Mouse (Mus musculus): ENCODE measurements around the gene Tle2.

Gene Tle2

GRCm38 (mm10) chr10:81604968-81605665 is 30.8 kb downstream of the Tle2 start:
- DNase-seq (ENCODE audit: low spot score in 2 of 2): peak; percentile 84 to 92

GRCm38 (mm10) chr10:81605666-81605973 is 31.3 kb downstream of the Tle2 start:
- DNase-seq (ENCODE audit: low spot score in 2 of 2): no peak

GRCm38 (mm10) chr10:81605974-81606751 is 31.8 kb downstream of the Tle2 start, which contains the start of gene BC025920:
Gene BC025920, plus strand, starts transcription at chr10:81606270.
- DNase-seq (ENCODE audit: low spot score in 2 of 2): peak; percentile 73 to 78

GRCm38 (mm10) chr10:81608308-81608707 is 33.9 kb downstream of the Tle2 start:
- DNase-seq (ENCODE audit: low spot score in 2 of 2): no peak

- no peak for DNase-seq (ENCODE audit: low spot score in 2 of 2)
Observed at GRCm38 (mm10) chr10:81612779-81613178, 38.4 kb downstream of the Tle2 start.

GRCm38 (mm10) chr10:81615486-81615885 is 41.1 kb downstream of the Tle2 start:
- no peak for DNase-seq (ENCODE audit: low spot score in 2 of 2)

- DNase-seq (ENCODE audit: low spot score in 2 of 2): no peak
Observed at GRCm38 (mm10) chr10:81619976-81620375, 45.6 kb downstream of the Tle2 start.

DNA sequence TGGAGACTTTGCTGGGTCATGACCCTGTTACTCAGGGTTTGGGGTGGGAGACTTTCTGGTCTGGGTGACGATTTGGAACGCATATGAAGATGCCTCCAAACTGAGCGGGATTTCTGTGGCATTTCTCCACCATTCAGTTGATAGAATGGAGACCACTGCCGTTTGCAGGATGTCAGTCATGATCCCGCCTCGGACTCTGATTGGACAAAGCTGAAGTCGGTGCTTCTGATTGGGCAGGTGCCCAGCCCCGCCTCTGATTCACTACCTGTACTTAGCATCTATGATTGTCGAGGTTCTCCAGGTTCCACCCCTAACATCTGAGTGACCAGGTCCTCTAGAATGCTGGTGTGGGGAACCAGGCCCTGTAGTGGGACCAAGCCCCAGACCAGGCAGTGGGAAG is 46.4 kb downstream of the Tle2 start:
- DNase-seq (ENCODE audit: low spot score in 2 of 2): no peak

DNA sequence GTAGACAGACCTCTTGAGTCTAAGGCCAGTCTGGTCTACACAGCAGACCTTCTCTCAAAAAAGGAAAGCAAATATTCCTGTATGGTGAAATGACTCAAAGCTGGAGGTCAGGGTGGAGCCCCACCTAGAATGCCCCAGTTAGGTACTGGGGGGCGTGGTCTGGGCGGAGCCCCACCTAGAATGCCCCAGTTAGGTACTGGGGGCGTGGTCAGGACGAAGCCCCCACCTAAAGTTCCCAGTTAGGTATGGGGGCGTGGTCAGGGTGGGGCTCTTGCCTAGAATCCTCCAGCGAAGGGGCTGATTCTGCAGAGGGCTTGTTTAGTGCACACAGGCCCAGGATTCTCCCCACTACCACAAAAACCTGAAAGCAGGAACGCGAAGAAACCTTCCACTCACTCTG is 49.1 kb downstream of the Tle2 start:
- no peak for DNase-seq (ENCODE audit: low spot score in 2 of 2)

DNA sequence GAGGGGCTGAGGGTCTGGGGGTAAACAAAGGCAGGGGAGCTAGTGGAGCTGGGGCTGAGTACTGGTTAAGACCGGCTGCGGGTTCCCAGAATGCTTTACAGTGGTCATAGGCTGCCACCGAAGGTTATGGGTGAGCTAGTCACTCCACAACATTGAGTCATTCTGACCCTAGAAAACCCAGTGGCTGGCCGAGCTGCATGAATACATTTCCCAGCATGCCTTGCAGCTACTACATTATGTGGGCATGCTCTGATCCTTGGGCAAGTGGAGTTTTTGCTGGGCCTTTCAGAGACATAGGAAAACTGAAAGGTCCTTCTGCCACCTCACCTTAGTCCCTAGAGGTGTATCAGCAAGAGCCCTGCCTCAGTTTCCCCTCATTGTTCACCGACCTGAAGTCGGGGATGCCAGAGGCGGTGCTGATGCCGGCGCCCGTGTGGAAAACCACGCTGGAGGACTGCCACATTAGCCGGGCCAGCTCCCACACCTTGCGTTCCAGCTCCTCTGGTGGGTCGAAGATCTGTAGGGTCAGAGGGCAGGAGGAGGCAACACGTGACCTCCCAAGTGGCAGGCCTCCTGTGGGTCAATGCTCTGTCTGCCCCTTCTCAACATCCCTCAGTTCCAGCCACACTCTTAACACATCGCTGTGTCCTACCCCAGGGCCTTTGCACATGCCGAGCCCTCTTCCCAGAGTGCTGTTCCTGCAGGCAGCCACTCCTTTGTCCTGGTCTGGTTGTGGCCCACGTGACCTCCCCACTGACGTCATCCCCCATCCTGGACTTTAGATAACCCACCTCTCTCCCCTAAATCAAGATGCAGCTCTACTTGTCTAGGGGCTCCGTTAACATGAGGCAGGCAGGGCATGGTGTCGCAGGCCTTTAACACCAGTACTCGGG is 52.0 kb downstream of the Tle2 start:
- no peak for DNase-seq (ENCODE audit: low spot score in 2 of 2)

DNA sequence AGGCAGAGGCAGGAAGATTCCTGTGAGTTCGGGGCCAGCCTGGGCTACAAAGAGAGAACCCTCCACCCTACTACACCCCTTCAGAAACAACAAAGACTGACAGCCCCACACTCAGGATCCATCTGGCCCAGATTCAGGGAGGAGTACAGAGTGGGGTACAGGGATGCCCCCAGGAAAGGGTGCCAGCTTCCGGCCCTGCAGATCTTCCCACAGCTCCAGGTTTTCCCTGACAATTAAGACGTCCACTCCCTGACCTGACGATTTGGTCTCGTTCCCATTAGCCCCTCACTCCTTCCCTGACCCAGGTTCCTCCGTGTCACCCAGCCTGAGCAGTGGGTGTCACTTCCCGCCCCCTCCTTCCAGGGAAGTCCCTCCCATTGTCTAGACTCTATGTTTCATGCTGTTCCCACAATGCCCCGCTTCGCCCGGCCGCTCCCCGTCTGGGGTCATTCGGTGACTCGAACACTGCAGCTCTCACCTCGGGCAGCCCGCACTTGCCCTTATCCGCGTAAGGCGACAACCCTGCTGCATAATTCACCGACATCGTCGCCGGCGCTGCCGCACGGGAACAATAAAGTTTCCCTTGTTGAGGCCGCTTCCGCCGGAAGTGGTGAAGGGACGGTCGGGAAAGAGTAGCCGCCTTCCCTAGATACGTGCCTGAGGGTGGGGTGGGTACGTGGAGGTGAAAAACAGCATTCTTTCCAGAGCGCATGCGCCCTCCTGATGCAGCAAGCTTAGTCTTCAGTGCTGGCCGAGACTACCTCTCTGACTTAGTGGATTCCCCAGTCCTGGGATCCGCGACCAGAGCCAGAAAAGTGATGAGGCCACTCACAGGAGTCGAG is 52.9 kb downstream of the Tle2 start, which contains the start of gene Sirt6:
Sirt6 (minus strand) TSS at position 804 of the 842 bp plus-strand sequence.
- peak; percentile 93 to 94 for DNase-seq (ENCODE audit: low spot score in 2 of 2)

DNA sequence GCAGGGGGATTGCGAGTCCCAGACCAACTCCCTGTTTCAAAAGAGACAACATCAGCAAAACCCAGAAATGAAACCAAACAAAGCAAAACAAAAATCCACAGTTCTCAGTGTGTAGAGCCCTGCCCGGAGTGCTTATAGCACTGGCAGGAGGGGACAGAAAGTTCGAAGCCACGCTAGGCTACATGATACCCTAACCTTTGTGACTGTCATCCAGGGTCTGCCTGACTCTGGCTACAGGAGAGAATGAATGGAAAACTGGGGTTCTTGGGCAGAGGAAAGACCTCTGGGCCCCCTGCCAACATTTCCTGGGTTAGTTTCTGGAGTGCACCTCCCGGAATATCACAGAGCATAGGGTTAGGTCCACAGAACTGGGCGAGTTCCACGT is 53.5 kb downstream of the Tle2 start:
- no peak for DNase-seq (ENCODE audit: low spot score in 2 of 2)

GRCm38 (mm10) chr10:81628390-81628789 is 54.0 kb downstream of the Tle2 start, which contains the start of gene Ankrd24:
Gene Ankrd24, plus strand, starts transcription at chr10:81628540.
- no peak for DNase-seq (ENCODE audit: low spot score in 2 of 2)

GRCm38 (mm10) chr10:81633253-81634099 is 59.1 kb downstream of the Tle2 start:
- peak; percentile 89 to 91 for DNase-seq (ENCODE audit: low spot score in 2 of 2)

DNA sequence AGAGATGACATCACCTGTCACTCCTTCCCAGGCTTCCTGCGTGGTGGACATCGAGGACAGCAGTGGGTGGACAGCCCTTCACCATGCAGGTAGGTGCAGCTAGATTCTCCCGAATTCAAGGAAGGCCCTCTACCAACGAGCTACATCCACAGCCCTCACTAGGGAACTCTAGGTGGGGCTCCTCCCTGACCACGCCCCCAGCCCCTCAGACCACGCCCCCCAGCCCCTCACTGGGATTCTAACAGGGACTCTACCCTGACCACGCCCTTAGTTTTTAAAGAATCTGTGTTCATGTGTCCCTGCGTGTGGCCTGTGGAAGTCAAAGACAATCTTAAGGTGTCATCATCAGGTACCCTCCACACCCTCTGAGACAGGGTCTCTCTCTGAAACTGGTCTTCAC is 62.0 kb downstream of the Tle2 start:
- no peak for DNase-seq (ENCODE audit: low spot score in 2 of 2)

- DNase-seq (ENCODE audit: low spot score in 2 of 2): no peak
Observed at GRCm38 (mm10) chr10:81638101-81638500, 63.7 kb downstream of the Tle2 start.
